In the genomic region with DNA sequence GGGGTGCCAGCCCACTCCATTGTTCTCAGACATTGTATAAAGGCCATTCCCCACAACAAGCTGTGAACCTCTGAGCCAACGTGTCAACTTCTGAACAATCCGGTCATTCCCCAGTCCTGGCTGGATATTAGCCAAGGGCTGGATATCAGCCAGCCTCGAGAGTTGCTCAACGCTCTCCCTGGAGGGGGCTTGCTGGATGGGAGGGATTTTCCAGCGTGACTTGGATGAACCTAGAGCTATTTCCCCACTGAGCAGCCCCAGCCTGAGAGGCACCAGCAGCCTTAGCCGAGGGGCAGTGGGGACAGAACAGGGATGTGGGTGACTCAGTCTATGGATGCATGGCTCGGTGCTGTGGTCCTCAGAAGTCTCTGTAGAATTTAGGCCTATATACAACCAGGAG, we compare ENCODE assay signal across 8 mouse cellular contexts. TPM values are rescaled to one million over a fixed set of nuclear protein-coding genes. Genes with fewer than 3 reads are reported as not detected.
DNase-seq lines count a peak whose midpoint lies in the region; ATAC-seq and TF ChIP-seq lines count a peak whose summit lies in the region.

No protein-coding gene starts in this region.

- H3K4me2 ChIP-seq in forebrain, embryonic 15.5 days (replicated peaks) = no peak overlapping the region
- peak overlapping the region; percentile 43 for H3K4me2 ChIP-seq in lung, embryonic 14.5 days

- ATAC-seq in forebrain, embryonic 15.5 days (replicated peaks) = peak; percentile 61; the same call in 1 of the 2 replicates
- peak; percentile 88 for ATAC-seq in lung, embryonic 14.5 days (ENCODE audit: insufficient read depth)
- no peak for ATAC-seq in erythroblast, adult 5-6 weeks (replicated peaks; ENCODE audit: low FRiP score, poor library complexity, severe bottlenecking)

- intact Hi-C loops in heart, postnatal 14 days (cut with DNase I) = no loop called here

- peaks cover 16% of the 10 kb centered on the region for H3K4me1 ChIP-seq in forebrain, embryonic 15.5 days
- H3K4me1 ChIP-seq in lung, embryonic 14.5 days (ENCODE audit: insufficient read depth) = peaks cover 25% of the 10 kb centered on the region

- H3K9me3 ChIP-seq in forebrain, embryonic 15.5 days = no peaks in the 10 kb centered on the region
- H3K9me3 ChIP-seq in lung, embryonic 14.5 days (ENCODE audit: low read depth, low read length) = no peaks in the 10 kb centered on the region

- no peaks in the 10 kb centered on the region for H3K36me3 ChIP-seq in forebrain, embryonic 15.5 days
- H3K36me3 ChIP-seq in lung, embryonic 14.5 days (ENCODE audit: insufficient read depth) = no peaks in the 10 kb centered on the region

- 5% methylated on average over 7 of the region's 7 CpGs for WGBS in forebrain, embryonic 15.5 days
- WGBS in lung, embryonic 14.5 days = 5% methylated on average over 7 of the region's 7 CpGs

- H3K9ac ChIP-seq in forebrain, embryonic 15.5 days (replicated peaks) = no peak overlapping the region
- peak overlapping the region; percentile 38; the same call in 1 of the 2 replicates for H3K9ac ChIP-seq in lung, embryonic 14.5 days

- no peak overlapping the region for H3K4me3 ChIP-seq in forebrain, embryonic 15.5 days
- H3K4me3 ChIP-seq in lung, embryonic 14.5 days (ENCODE audit: low read depth, low read length) = no peak overlapping the region

- TF ChIP-seq CTCF in lung, embryonic 14.5 days (IDR thresholded peaks at IDR 0.05; ENCODE audit: low read depth) = no peak

- no peaks in the 10 kb centered on the region for H3K27me3 ChIP-seq in forebrain, embryonic 15.5 days
- H3K27me3 ChIP-seq in lung, embryonic 14.5 days (ENCODE audit: insufficient read depth, low read length) = no peaks in the 10 kb centered on the region

- peak; percentile 10 for DNase-seq in left cerebral cortex, adult 11 months (ENCODE audit: low spot score)
- no peak for DNase-seq in left cerebral cortex, adult 8-10 months (ENCODE audit: low spot score in 2 of 2)
- peak; percentile 92 to 94 for DNase-seq in heart, postnatal 14 days
- DNase-seq in kidney, postnatal 4 days = peak; percentile 86 to 90
- DNase-seq in lung, embryonic 14.5 days = peak; percentile 99
- peak; percentile 15 to 19 for DNase-seq in right cerebral cortex, adult 2 months (ENCODE audit: low spot score in 2 of 2)

- peak overlapping the region; percentile 53; the same call in 1 of the 2 replicates for H3K27ac ChIP-seq in forebrain, embryonic 15.5 days (replicated peaks)
- peak overlapping the region; percentile 96 for H3K27ac ChIP-seq in lung, embryonic 14.5 days (ENCODE audit: low read depth)

RNA-seq across cellular contexts. Expression of gene Wnt11, which starts 51.0 kb away (rescaled TPM):
- total RNA-seq in left cerebral cortex, adult 8-10 months (2022) = under 1 TPM in 3 of 4 experiments, not detected in 1; 0.30 to 0.91 (median 0.52) TPM
- 0.43 and 0.53 TPM in 2 replicates for polyA plus RNA-seq in forebrain, embryonic 15.5 days (2015; fragmentation: Nextera tagmentation; extraction: Ambion mirVana)
- 1 to 10 TPM; 2.7 to 3.7 TPM for total RNA-seq in heart, postnatal 14 days (2021)
- polyA plus RNA-seq in lung, embryonic 14.5 days (2014; fragmentation: Nextera tagmentation; extraction: Ambion mirVana) = 21.4 and 21.5 TPM in 2 replicates
- not detected in 2 replicates for total RNA-seq in erythroblast, adult 5-6 weeks (2015; ENCODE audit: low replicate concordance)
- not detected in 2 replicates for total RNA-seq in erythroblast, adult 5-6 weeks (2017; ENCODE audit: low replicate concordance)

Comparison
In these comparisons a context has a peak if more than half of its experiments do, and no peak if none do; other contexts are left out.
1. DNase-seq: peak in left cerebral cortex, adult 11 months (single experiment), heart, postnatal 14 days (2 of 2), kidney, postnatal 4 days (2 of 2), lung, embryonic 14.5 days (single experiment) and right cerebral cortex, adult 2 months (2 of 2); none in left cerebral cortex, adult 8-10 months (0 of 2).